Mouse (Mus musculus) heart, postnatal 4 days (tissue): ENCODE results near the gene Ovch2. TPM values are rescaled to one million over a fixed set of nuclear protein-coding genes. Genes with fewer than 3 reads are reported as not detected.
A peak's percentile ranks its signal among the peaks of the same experiment; 100 is the strongest.
"Not testable (repeated sequence)": the region's sequence is repeated elsewhere in the genome, so short reads cannot be mapped to it uniquely, and the experiment has no call there.

Experiments used
- DNase-seq: peaks from one replicate; pipeline ENCODE4 v3.0.0; 2021
- total RNA-seq, 2 experiments: library from RNA; stranded (reverse); gene quantifications; 2 replicates each; pipeline ENCODE4 v1.2.3; 2021

Ovch2 gene
- total RNA-seq: not detected

GRCm38 (mm10) chr7:107801108-107801507, at the start of gene Ovch2:
Ovch2 (minus strand) TSS chr7:107801208.
- no peak for DNase-seq

GRCm38 (mm10) chr7:107847390-107847789, 46.4 kb upstream of the Ovch2 start, which contains the start of gene Olfr470:
Olfr470 (minus strand) TSS chr7:107847490.
- not testable (repeated sequence) for DNase-seq

GRCm38 (mm10) chr7:107841719-107842118, 40.7 kb upstream of the Ovch2 start:
- DNase-seq: no peak

- not testable (repeated sequence) for DNase-seq
Measured at GRCm38 (mm10) chr7:107825441-107825840, 24.4 kb upstream of the Ovch2 start, which contains the start of gene Olfr469. Olfr469 (minus strand) TSS chr7:107825541.

DNA sequence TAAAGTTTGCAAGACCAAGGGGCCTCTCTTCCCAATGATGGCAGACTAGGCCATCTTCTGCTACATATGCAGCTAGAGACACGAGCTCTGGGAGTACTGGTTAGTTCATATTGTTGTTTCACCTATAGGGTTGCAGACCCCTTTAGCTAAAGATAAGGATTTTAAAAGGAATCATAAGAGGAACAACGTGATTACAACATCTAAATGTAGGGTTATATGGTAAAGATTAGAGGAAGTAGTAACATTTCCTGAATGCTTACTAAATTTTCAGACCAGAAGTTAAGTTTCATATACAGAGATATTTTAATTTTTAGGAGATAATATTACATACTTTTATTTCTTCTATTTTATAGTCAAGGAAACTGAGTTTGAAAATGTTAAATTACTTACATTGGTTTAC, 22.9 kb upstream of the Ovch2 start:
- not testable (repeated sequence) for DNase-seq

GRCm38 (mm10) chr7:107819442-107819841, 18.4 kb upstream of the Ovch2 start:
- no peak for DNase-seq

DNA sequence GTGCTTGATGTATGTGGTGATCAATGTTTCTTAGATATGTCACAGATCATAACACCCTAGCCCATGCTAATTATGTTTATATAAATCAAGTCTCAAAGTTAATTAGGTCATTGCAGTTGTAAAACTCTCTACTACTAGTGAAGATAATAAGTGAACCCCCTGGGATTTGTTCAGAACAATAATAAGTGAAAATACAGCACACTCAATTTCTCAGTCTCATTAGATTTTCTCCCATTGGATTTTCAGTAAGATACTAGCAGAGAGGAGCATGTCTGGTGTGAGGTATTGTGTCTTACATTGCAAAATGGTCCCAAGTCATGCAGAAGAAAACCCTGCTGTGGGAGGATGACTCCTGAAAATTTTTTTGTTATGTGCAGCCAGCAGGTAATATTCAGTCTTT, 11.0 kb upstream of the Ovch2 start, which contains the start of gene Olfr467:
TSS of gene Olfr467 (plus strand) at position 301 of the 400 bp plus-strand sequence.
- DNase-seq: no peak

- DNase-seq: no peak
Measured at GRCm38 (mm10) chr7:107802138-107802537, 1.1 kb upstream of the Ovch2 start.

- no peak for DNase-seq
Measured at GRCm38 (mm10) chr7:107796500-107796899, 4.5 kb downstream of the Ovch2 start.

DNA sequence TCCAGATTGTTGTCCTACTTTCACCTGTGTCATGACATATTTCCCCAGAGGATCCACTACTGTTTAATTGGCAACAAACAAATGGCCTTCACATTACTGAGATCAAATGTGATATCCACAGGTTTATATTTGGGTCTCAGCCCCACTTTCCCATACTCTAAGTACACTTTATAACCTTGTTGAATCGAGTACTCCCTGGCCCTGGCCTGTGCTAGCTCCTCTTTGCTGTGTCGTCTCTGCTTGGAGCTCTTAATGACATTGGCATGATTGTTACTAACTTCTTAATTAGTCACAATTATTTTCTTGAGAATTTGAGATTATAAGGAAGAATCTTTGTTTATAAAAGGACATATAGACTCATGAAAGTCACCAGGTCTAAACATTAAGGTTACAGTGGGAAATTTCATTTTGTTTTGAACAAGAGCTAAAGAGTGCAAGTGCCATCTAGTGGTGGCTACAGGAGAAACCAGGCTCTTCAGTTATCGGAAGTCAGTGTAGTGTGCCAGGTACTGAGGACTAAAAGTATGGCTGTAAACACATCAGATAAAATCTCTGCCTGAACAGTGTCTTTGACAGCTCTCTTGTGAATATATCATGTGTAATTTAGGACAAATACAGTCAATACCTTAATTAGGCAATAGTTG, 12.9 kb downstream of the Ovch2 start:
- peak; percentile 19 for DNase-seq

DNA sequence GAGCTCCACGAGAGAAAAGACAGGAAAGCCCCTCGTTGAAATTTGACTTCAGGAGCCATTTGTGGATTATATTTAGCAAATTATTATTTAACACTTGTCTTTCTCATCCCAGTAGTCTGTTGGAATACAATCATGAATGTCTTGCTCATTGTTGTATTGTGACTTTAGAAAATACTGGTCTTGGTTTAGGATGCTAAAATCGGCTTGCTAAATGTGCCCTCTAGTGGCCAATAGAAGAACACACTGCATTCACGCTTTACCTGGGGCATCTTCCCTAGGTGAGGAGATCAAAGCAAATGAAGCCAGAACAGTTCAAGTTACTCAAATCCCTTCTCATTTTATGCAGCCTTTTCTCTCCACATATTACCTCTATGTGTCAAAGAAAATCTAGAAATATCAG, 21.4 kb downstream of the Ovch2 start:
- peak; percentile 8 for DNase-seq

DNA sequence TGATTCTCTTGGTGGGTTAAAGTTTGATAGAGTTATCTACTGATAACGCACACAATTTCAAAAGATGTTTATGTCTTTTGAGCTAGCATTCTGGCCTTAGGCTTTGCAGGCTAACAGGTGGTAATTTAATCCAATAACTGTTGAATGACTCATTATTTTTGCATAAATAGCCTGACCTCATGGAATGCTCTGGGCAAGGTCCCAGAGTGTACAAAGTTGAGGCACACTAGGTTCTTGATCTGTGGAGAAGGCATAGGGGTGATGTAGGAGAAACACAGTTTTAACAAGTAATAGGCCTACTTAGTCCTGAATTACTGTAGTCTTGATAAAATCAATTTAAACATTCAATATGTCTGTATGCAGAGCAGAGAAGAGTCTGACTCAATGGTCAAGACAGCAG, 22.8 kb downstream of the Ovch2 start:
- DNase-seq: no peak

- DNase-seq: no peak
Measured at GRCm38 (mm10) chr7:107770812-107771211, 30.2 kb downstream of the Ovch2 start.

DNA sequence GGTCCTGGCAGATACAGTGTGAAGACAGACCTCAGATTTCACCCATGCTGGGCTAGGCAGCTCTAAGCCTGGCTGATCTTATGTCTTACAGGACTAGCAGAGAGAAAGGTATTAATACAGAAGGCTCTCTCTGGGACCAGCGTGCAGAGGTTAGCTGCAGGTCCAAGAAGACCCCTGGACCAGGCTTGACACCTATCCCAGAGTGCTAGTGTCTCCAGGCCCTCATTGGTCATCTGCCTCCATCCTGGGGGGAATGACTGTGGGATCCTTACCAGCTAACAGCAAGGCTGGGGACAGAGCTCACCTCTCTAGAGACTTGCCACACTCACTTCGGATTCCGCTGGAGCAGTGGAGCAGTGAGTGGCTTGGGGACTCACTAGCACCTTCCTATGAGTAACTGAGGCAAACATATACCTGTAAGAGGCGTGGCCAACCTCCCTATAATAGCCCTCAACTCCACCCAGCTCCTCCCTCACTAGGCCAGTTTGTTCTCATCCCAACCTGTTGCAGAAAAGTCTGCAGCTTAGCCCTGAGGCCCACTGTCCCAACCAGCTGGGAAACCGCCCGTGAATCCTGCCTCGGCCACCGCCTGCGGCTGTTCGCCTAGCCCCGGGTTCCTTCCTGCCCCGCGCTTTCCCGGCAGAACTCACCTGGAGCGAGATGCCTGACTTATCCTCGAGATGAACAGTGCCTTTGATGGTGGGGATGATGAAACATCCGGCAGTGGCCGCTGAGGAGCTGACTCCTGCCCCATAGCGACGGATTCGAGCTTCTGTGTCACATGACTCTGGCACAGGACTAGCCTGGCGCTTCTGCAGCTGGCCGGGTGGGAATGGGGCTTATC, 43.5 kb downstream of the Ovch2 start, which contains the start of gene Cyb5r2:
TSS of gene Cyb5r2 (minus strand) at position 725 of the 844 bp plus-strand sequence.
- DNase-seq: peak; percentile 25

- DNase-seq: no peak
Measured at GRCm38 (mm10) chr7:107756748-107757147, 44.3 kb downstream of the Ovch2 start.

DNA sequence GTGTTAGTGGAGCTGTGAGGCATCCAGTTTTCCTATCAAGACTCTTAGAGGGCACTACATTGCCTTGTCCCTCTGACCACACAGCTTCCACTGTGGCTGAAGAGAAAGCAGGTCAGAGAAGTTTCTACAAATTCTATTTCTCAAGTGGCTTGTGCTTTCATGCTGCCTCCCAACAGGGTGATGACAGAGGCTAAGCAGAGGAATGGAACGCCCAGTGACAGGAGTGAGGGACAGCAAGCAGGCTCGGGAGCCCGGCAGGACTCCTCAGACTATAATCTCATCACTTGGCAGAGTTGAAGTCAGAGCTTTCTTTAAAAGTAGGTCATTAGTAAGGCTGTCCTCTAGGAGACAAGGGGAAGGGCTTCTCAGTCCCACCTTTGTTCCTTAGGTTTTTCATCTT, 45.1 kb downstream of the Ovch2 start:
- DNase-seq: no peak

GRCm38 (mm10) chr7:107752031-107752520, 48.9 kb downstream of the Ovch2 start:
- DNase-seq: no peak

DNA sequence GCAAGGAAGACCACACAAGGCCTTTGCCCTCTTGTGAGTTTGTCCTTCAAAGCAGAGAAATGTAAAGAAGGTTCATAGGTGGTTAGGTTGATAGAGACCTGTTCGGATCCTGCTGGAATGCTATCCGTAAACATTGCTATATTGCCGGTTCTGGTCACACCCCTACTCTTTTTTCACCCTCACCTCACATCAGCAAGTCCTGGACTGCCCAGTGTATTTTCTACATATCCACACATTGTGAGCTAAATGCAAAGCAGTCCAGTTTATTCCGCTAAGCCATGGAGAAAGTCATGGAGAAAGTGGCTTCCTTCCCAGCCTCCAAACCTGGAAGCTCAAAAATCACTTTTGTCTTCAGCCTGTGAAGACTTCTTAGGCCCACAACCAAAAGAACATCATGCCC, 51.3 kb downstream of the Ovch2 start:
- no peak for DNase-seq

DNA sequence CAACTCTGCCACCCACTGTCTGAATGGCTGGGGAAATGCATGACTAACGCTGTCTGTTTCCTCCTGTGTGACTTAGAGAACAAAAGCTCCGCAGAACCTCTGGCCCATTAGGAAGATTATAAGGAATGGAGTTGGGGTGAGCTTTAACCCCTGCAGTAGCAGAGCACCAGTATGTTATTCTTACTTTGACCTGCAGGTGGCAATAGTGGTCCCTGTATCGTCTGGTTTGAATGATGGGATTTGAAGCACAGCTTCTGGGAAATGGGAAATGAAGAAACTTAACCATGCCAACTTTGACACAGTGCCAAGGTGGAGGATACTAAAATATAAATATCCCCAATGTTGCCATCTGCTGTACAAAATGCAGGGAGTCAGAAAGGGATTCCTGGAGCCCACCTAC, 51.7 kb downstream of the Ovch2 start:
- peak; percentile 43 for DNase-seq

DNA sequence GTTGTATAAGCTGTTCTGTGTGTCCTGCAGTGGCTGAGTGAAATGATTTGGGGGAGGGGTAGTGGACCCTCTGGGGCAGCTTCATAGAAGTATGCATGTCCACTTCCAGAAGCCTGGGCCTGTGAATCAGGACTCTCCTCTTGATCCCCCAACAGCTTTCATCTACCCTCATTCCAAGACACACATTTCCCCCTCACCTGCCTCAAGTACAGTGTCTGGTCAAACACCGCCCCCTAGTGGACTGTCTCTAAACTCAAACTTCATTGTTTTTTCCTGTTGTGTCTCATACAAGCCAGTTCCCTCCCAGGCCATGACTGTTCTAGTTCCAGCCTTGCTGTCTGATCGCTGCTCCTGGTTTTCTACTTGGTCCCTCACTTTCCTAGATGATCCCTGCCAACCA, 53.1 kb downstream of the Ovch2 start:
- DNase-seq: peak; percentile 71

GRCm38 (mm10) chr7:107747476-107747875, 53.5 kb downstream of the Ovch2 start:
- DNase-seq: no peak

DNA sequence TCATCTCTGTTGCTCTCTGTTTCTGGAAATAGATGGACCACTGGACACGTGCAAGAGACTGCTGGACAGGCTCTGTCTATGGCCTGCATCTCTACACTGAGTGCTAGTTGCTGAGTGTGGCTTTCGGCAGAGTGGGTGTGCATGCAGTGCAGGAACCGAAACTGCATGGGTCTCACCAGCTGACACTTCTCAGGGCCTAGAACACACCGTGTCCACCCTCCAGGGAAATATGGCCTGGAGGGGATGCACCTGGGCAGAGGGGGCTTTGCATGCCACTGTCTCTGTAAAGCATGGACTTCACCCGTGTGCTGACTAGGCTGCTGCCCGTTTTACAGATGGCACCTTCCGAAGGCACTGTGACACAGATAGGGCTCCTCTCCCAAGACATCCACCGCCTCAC, 55.0 kb downstream of the Ovch2 start:
- DNase-seq: no peak

GRCm38 (mm10) chr7:107745111-107745510, 55.9 kb downstream of the Ovch2 start:
- DNase-seq: no peak
